ENCODE assay signal across 10 mouse cellular contexts in genomic region chr11:32498757-32499535, GRCm38 (mm10). TPM values are rescaled to one million over a fixed set of nuclear protein-coding genes. Genes with fewer than 3 reads are reported as not detected.
DNase-seq lines count a peak whose midpoint lies in the region; ATAC-seq and TF ChIP-seq lines count a peak whose summit lies in the region.
"Had no signal": no experiment of that assay in that cellular context is flagged by ENCODE, and none has a peak within 500 bp of the region (broad histone marks: within the 10 kb centered on the region; RNA-seq: fewer than 3 reads in every experiment).

No protein-coding gene starts in this region.

- peak; percentile 62 for ATAC-seq in frontal cortex, adult (ENCODE audit: low TSS enrichment)
- no peak for ATAC-seq in erythroblast, adult 5-6 weeks (replicated peaks; ENCODE audit: low FRiP score, poor library complexity, severe bottlenecking)

- DNase-seq in layer of hippocampus, adult 11-12 months (ENCODE audit: low spot score) = peak; percentile 37
- DNase-seq in layer of hippocampus, adult 9-10 months (ENCODE audit: low spot score) = no peak
- DNase-seq in brain, embryonic 14.5 days (ENCODE audit: low read depth) = peak; percentile 83
- peak; percentile 51 for DNase-seq in left cerebral cortex, postnatal 4 days
- no peak for DNase-seq in retina, postnatal 1 day
- no peak for DNase-seq in spleen, adult 18-20 months

- intact Hi-C loops in left cerebral cortex, postnatal 4 days (cut with DNase I) = no loop called here

- no peak for TF ChIP-seq CTCF in brain, embryonic 14.5 days (IDR thresholded peaks at IDR 0.05; ENCODE audit: borderline replicate concordance, extremely low read depth, insufficient read depth, insufficient read length)

- no peak for TF ChIP-seq POLR2A in brain, embryonic 14.5 days (IDR thresholded peaks at IDR 0.05; ENCODE audit: borderline replicate concordance, extremely low read depth, insufficient read depth, insufficient read length, poor library complexity, severe bottlenecking)

RNA-seq across cellular contexts. Expression of gene Efcab9, which starts 32.9 kb away (rescaled TPM):
- polyA plus RNA-seq in brain, embryonic 14.5 days (2012; rRNA removed) = not detected in 2 replicates
- total RNA-seq in left cerebral cortex, postnatal 4 days (2021) = under 1 TPM; 0.54 to 0.99 TPM
- not detected in 2 replicates for total RNA-seq in erythroblast, adult 5-6 weeks (2015; ENCODE audit: low replicate concordance)
- total RNA-seq in erythroblast, adult 5-6 weeks (2017; ENCODE audit: low replicate concordance) = not detected in 2 replicates
- polyA plus RNA-seq: erythroblast, embryonic 14.5 days; large intestine, adult 2 months had no signal

RNA-seq across cellular contexts. Expression of gene Stk10, which starts 34.2 kb away (rescaled TPM):
- polyA plus RNA-seq in brain, embryonic 14.5 days (2012; rRNA removed) = 4.0 and 5.7 TPM in 2 replicates
- 1 to 10 TPM; 7.2 to 7.9 TPM for total RNA-seq in left cerebral cortex, postnatal 4 days (2021)
- 11.5 and 18.3 TPM in 2 replicates for total RNA-seq in erythroblast, adult 5-6 weeks (2015; ENCODE audit: low replicate concordance)
- 9.9 and 19.2 TPM in 2 replicates for total RNA-seq in erythroblast, adult 5-6 weeks (2017; ENCODE audit: low replicate concordance)

RNA-seq across cellular contexts. Expression of gene Ubtd2, which starts 43.8 kb away (rescaled TPM):
- 60.6 and 70.7 TPM in 2 replicates for polyA plus RNA-seq in brain, embryonic 14.5 days (2012; rRNA removed)
- total RNA-seq in left cerebral cortex, postnatal 4 days (2021) = 10 to 100 TPM; 65.6 to 68.6 TPM
- 0.58 and 1.3 TPM in 2 replicates for total RNA-seq in erythroblast, adult 5-6 weeks (2015; ENCODE audit: low replicate concordance)
- total RNA-seq in erythroblast, adult 5-6 weeks (2017; ENCODE audit: low replicate concordance) = not detected in 2 replicates

Comparison
In these comparisons a context has a peak if more than half of its experiments do, and no peak if none do; other contexts are left out.
1. DNase-seq: peak in layer of hippocampus, adult 11-12 months (single experiment), brain, embryonic 14.5 days (single experiment) and left cerebral cortex, postnatal 4 days (single experiment); none in layer of hippocampus, adult 9-10 months (single experiment), retina, postnatal 1 day (single experiment) and spleen, adult 18-20 months (0 of 2).
2. RNA of gene Ubtd2, which starts 43.8 kb away (total RNA-seq): 65.6 to 68.6 TPM in left cerebral cortex, postnatal 4 days; 0.58 to 1.3 TPM in erythroblast, adult 5-6 weeks; every median in the first group is over 10 times any median in the second.